Mouse (Mus musculus): ENCODE results near the gene Prelp.

DNA sequence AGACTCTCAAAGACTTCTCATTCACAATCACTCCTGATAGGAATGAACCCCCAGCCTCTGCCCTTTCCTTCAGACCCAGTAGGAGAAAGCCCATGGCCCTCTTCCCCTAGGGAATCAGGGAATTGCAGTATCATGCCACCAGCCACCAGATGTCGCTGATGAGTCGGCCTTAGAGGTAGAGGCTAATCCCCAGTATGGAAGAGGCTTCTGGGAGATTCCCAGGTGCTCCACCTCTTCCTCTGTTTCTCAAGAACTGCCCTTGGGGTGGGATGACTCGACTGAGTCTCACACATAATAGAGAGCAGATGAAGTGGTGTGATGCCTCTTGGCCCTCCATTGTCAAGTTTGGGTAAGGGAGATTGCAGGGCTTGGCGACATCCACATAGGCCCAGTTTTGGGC is 9.8 kb downstream of the Prelp start:
- TF ChIP-seq CTCF (IDR thresholded peaks at IDR 0.05; ENCODE audit: extremely low read depth, insufficient read length, insufficient replicate concordance, low read depth, low read length) = peak; percentile 96; the same call in 1 of the 2 replicates
- TF ChIP-seq POLR2A (IDR thresholded peaks at IDR 0.05; ENCODE audit: low read depth, low read length) = no peak
